Mouse (Mus musculus): Measurements from ENCODE around the gene Mtmr10. TPM values are rescaled to one million over a fixed set of nuclear protein-coding genes. Genes with fewer than 3 reads are reported as not detected.

Mtmr10 gene
- polyA plus RNA-seq, 1 experiment = 11.6 TPM

- H3K4me1 ChIP-seq (ENCODE audit: control insufficient read depth, insufficient read depth, low read length) = no peaks in the 10 kb centered on the region
- no peak overlapping the region for H3K4me3 ChIP-seq (ENCODE audit: insufficient read depth, low read length)
- TF ChIP-seq POLR2A (IDR thresholded peaks at IDR 0.05; ENCODE audit: extremely low read depth, insufficient read depth, low read length) (no peak), CTCF (IDR thresholded peaks at IDR 0.05; ENCODE audit: extremely low read depth, insufficient read depth, low read length) (peak; percentile 80)
- H3K27ac ChIP-seq (ENCODE audit: insufficient read depth, low read length) = no peak overlapping the region
Observed at GRCm38 (mm10) chr7:64326892-64327291, 39.4 kb downstream of the Mtmr10 start.

DNA sequence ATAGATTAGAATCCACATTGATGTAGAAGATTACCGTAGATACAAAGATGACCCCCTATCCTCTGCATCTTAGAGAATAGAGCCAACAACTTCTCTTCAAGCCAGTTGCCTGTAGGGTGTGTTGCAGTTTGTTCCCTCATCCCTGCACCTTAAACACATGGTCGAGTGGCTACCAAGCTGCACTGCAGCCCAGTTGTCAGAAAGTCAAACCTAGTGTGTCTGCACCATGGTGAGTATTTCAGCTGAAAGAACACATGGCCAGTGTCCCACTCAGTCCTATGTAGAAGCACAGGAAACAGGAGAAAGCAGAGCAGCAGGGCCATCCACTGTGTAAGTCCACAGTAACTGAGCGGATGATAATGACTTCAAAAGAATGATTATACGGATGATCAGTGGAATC, 40.0 kb downstream of the Mtmr10 start:
- no peaks in the 10 kb centered on the region for H3K4me1 ChIP-seq (ENCODE audit: control insufficient read depth, insufficient read depth, low read length)
- TF ChIP-seq POLR2A (IDR thresholded peaks at IDR 0.05; ENCODE audit: extremely low read depth, insufficient read depth, low read length) (no peak), CTCF (IDR thresholded peaks at IDR 0.05; ENCODE audit: extremely low read depth, insufficient read depth, low read length) (no peak)
- H3K4me3 ChIP-seq (ENCODE audit: insufficient read depth, low read length) = no peak overlapping the region
- no peak overlapping the region for H3K27ac ChIP-seq (ENCODE audit: insufficient read depth, low read length)

GRCm38 (mm10) chr7:64331309-64331708, 43.9 kb downstream of the Mtmr10 start:
- Histone ChIP-seq H3K4me3 (ENCODE audit: insufficient read depth, low read length) (no peak overlapping the region), H3K4me1 (ENCODE audit: control insufficient read depth, insufficient read depth, low read length) (no peaks in the 10 kb centered on the region), H3K27ac (ENCODE audit: insufficient read depth, low read length) (no peak overlapping the region)
- TF ChIP-seq CTCF (IDR thresholded peaks at IDR 0.05; ENCODE audit: extremely low read depth, insufficient read depth, low read length) (no peak), POLR2A (IDR thresholded peaks at IDR 0.05; ENCODE audit: extremely low read depth, insufficient read depth, low read length) (no peak)

GRCm38 (mm10) chr7:64332686-64333085, 45.2 kb downstream of the Mtmr10 start:
- TF ChIP-seq POLR2A (IDR thresholded peaks at IDR 0.05; ENCODE audit: extremely low read depth, insufficient read depth, low read length) (no peak), CTCF (IDR thresholded peaks at IDR 0.05; ENCODE audit: extremely low read depth, insufficient read depth, low read length) (no peak)
- Histone ChIP-seq H3K4me1 (ENCODE audit: control insufficient read depth, insufficient read depth, low read length) (no peaks in the 10 kb centered on the region), H3K27ac (ENCODE audit: insufficient read depth, low read length) (no peak overlapping the region), H3K4me3 (ENCODE audit: insufficient read depth, low read length) (no peak overlapping the region)

DNA sequence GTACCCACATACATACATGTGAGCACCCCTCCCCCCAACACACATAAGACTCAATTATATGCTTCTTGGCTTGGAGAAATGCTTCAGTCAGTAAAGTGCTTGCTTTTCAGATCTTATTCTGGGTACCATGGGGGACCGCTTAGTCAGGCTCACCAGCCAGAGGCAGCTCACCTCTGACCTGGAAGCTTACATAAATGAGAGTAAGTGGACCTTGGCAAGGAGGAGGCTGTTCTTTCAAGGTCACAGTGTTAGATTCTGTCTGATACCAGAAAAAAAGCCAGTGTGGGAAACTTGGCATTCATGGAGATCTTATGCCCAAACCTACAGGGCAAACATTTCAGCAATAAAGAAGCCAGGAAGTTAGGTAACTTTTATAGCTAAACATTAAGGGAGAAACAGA, 60.4 kb downstream of the Mtmr10 start:
- Histone ChIP-seq H3K4me3 (ENCODE audit: insufficient read depth, low read length) (no peak overlapping the region), H3K27ac (ENCODE audit: insufficient read depth, low read length) (no peak overlapping the region), H3K4me1 (ENCODE audit: control insufficient read depth, insufficient read depth, low read length) (peaks cover 10% of the 10 kb centered on the region)
- TF ChIP-seq POLR2A (IDR thresholded peaks at IDR 0.05; ENCODE audit: extremely low read depth, insufficient read depth, low read length) = no peak
- TF ChIP-seq CTCF (IDR thresholded peaks at IDR 0.05; ENCODE audit: extremely low read depth, insufficient read depth, low read length) = no peak

GRCm38 (mm10) chr7:64349147-64349861, 61.9 kb downstream of the Mtmr10 start:
- Histone ChIP-seq H3K27ac (ENCODE audit: insufficient read depth, low read length) (0 out of 2 replicates have a peak overlapping the region, but pooled peaks have one; percentile 27), H3K4me3 (ENCODE audit: insufficient read depth, low read length) (no peak overlapping the region), H3K4me1 (ENCODE audit: control insufficient read depth, insufficient read depth, low read length) (peaks cover 10% of the 10 kb centered on the region)
- TF ChIP-seq CTCF (IDR thresholded peaks at IDR 0.05; ENCODE audit: extremely low read depth, insufficient read depth, low read length) (peak; percentile 48), POLR2A (IDR thresholded peaks at IDR 0.05; ENCODE audit: extremely low read depth, insufficient read depth, low read length) (no peak)

DNA sequence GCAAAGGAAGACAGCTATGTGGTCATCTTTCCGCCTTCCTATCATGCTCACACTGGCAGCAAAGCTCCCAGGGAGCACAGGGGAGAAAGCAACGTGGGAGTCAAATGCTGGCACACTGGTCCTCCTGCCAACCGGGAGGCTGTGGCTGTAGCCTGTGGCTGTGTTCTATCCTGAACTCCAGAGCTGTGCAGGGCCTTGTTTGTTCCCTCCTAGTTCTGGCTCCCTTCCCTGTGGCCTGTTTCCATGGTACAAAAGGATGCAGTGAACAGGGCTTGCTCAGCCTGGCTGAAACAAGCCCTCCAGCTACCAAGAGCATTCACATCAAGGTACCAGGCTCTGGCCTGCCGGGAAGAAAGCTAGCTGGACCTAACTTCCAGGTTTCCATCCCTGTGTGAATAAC, 63.6 kb downstream of the Mtmr10 start:
- TF ChIP-seq CTCF (IDR thresholded peaks at IDR 0.05; ENCODE audit: extremely low read depth, insufficient read depth, low read length) (no peak), POLR2A (IDR thresholded peaks at IDR 0.05; ENCODE audit: extremely low read depth, insufficient read depth, low read length) (0 out of 2 replicates have a peak, but pooled peaks have one; percentile 17)
- Histone ChIP-seq H3K27ac (ENCODE audit: insufficient read depth, low read length) (peak overlapping the region; percentile 84), H3K4me1 (ENCODE audit: control insufficient read depth, insufficient read depth, low read length) (peaks cover 10% of the 10 kb centered on the region), H3K4me3 (ENCODE audit: insufficient read depth, low read length) (no peak overlapping the region)

GRCm38 (mm10) chr7:64354206-64354605, 66.8 kb downstream of the Mtmr10 start:
- H3K4me1 ChIP-seq (ENCODE audit: control insufficient read depth, insufficient read depth, low read length) = peaks cover 10% of the 10 kb centered on the region
- H3K27ac ChIP-seq (ENCODE audit: insufficient read depth, low read length) = no peak overlapping the region
- H3K4me3 ChIP-seq (ENCODE audit: insufficient read depth, low read length) = no peak overlapping the region
- TF ChIP-seq CTCF (IDR thresholded peaks at IDR 0.05; ENCODE audit: extremely low read depth, insufficient read depth, low read length) (no peak), POLR2A (IDR thresholded peaks at IDR 0.05; ENCODE audit: extremely low read depth, insufficient read depth, low read length) (no peak)

DNA sequence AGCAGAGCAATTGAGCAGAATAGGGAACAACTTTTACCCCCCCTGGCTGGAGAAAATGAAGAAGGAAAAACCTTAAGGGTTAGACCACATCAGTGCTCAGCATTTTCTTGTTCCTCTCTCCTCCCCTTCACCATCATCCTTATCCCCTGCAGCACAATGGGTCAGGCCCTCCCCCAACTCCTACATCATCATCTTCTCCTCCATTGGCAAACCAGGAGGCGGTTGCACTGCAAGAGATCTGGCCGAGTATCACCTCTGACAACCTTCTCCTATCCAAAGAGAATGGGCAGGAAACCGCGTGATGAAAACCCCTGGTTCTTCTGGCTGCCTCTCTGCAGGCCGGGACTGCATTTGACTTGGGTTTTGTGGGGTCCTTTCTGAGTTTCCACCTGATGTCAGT, 69.2 kb downstream of the Mtmr10 start:
- Histone ChIP-seq H3K4me3 (ENCODE audit: insufficient read depth, low read length) (no peak overlapping the region), H3K27ac (ENCODE audit: insufficient read depth, low read length) (peak overlapping the region; percentile 30; the same call in 1 of the 2 replicates), H3K4me1 (ENCODE audit: control insufficient read depth, insufficient read depth, low read length) (peaks cover 4% of the 10 kb centered on the region; the same call in 1 of the 2 replicates)
- TF ChIP-seq POLR2A (IDR thresholded peaks at IDR 0.05; ENCODE audit: extremely low read depth, insufficient read depth, low read length) (no peak), CTCF (IDR thresholded peaks at IDR 0.05; ENCODE audit: extremely low read depth, insufficient read depth, low read length) (no peak)

GRCm38 (mm10) chr7:64357405-64357804, 70.0 kb downstream of the Mtmr10 start:
- H3K27ac ChIP-seq (ENCODE audit: insufficient read depth, low read length) = peak overlapping the region; percentile 57
- peaks cover 2% of the 10 kb centered on the region; the same call in 1 of the 2 replicates for H3K4me1 ChIP-seq (ENCODE audit: control insufficient read depth, insufficient read depth, low read length)
- H3K4me3 ChIP-seq (ENCODE audit: insufficient read depth, low read length) = no peak overlapping the region
- no peak for TF ChIP-seq POLR2A (IDR thresholded peaks at IDR 0.05; ENCODE audit: extremely low read depth, insufficient read depth, low read length)
- no peak for TF ChIP-seq CTCF (IDR thresholded peaks at IDR 0.05; ENCODE audit: extremely low read depth, insufficient read depth, low read length)

Measured in cortical plate, adult 2 months (tissue).